8 mouse cellular contexts compared by ENCODE assay signal in the genomic region with DNA sequence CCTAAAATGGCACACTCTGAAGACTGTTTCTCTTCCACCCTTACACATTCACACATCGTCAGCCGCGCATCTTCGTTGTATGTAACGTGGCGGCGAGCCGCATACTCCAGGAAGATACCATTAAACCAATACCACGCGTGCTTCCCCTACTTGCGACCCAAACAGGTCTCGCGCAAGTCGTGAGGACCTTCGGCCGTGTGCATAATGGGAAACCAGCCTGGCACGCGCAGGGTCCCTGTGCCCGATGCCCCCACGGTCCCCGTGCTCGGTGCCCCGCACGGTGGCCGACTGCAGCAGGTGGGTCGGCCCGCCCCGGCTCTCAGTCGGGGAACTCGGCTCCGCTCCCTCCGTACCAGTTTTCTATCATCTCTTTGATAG. TPM values are rescaled to one million over a fixed set of nuclear protein-coding genes. Genes with fewer than 3 reads are reported as not detected.
A peak's percentile ranks its signal among the peaks of the same experiment; 100 is the strongest.
DNase-seq lines count a peak whose midpoint lies in the region; ATAC-seq and TF ChIP-seq lines count a peak whose summit lies in the region.

No protein-coding gene starts in this region.

- no peak for TF ChIP-seq CTCF in lung, adult 2 months (IDR thresholded peaks at IDR 0.05; ENCODE audit: insufficient read depth, low read length)

- no peak for DNase-seq in lung, adult 2 months
- DNase-seq in lung, postnatal 4 days: no peak
- DNase-seq in c-Kit-positive CD71-negative TER-119-negative erythroid progenitor cells, embryonic 14.5 days (ENCODE audit: low read depth): peak; percentile 38
- DNase-seq in hindbrain, embryonic 14.5 days (ENCODE audit: low spot score): peak; percentile 70
- no peak for DNase-seq in cerebellum, adult 9-11 months
- DNase-seq in left cerebral cortex, adult 18-20 months (ENCODE audit: low spot score in 2 of 2): no peak
- DNase-seq in spleen, postnatal 4 days (ENCODE audit: low spot score in 2 of 2): no peak

- peak overlapping the region; percentile 59 for H3K4me2 ChIP-seq in hindbrain, embryonic 14.5 days (replicated peaks)
- peak overlapping the region; percentile 68 for H3K4me2 ChIP-seq in midbrain, embryonic 13.5 days (replicated peaks)

- TF ChIP-seq POLR2A in lung, adult 2 months (IDR thresholded peaks at IDR 0.05; ENCODE audit: borderline replicate concordance, extremely low read depth, low read depth, low read length): no peak

- ATAC-seq in hindbrain, embryonic 14.5 days (ENCODE audit: low FRiP score): peak; percentile 79
- ATAC-seq in midbrain, embryonic 13.5 days: peak; percentile 86

- no peaks in the 10 kb centered on the region for H3K27me3 ChIP-seq in hindbrain, embryonic 14.5 days (ENCODE audit: control insufficient read depth, insufficient read depth, low read length)
- no peaks in the 10 kb centered on the region for H3K27me3 ChIP-seq in midbrain, embryonic 13.5 days

- peak overlapping the region; percentile 61 for H3K9ac ChIP-seq in hindbrain, embryonic 14.5 days
- H3K9ac ChIP-seq in midbrain, embryonic 13.5 days (replicated peaks): peak overlapping the region; percentile 81

- peak overlapping the region; percentile 91 for H3K27ac ChIP-seq in hindbrain, embryonic 14.5 days
- H3K27ac ChIP-seq in midbrain, embryonic 13.5 days: peak overlapping the region; percentile 88

- H3K4me3 ChIP-seq in lung, adult 2 months (replicated peaks; ENCODE audit: extremely low read depth, low read depth, low read length): peak overlapping the region; percentile 89
- H3K4me3 ChIP-seq in hindbrain, embryonic 14.5 days (replicated peaks; ENCODE audit: low read length): peak overlapping the region; percentile 83
- H3K4me3 ChIP-seq in midbrain, embryonic 13.5 days (replicated peaks): peak overlapping the region; percentile 80

- H3K9me3 ChIP-seq in hindbrain, embryonic 14.5 days (ENCODE audit: control insufficient read depth, low read length): no peaks in the 10 kb centered on the region
- no peaks in the 10 kb centered on the region for H3K9me3 ChIP-seq in midbrain, embryonic 13.5 days

- peaks cover 26% of the 10 kb centered on the region for H3K36me3 ChIP-seq in hindbrain, embryonic 14.5 days (replicated peaks; ENCODE audit: control insufficient read depth, insufficient read depth)
- H3K36me3 ChIP-seq in midbrain, embryonic 13.5 days: peaks cover 24% of the 10 kb centered on the region

- WGBS in lung, adult 2 months: under 1% methylated on average over 32 of the region's 32 CpGs
- 0% methylated on average over 32 of the region's 32 CpGs for WGBS in hindbrain, embryonic 14.5 days
- WGBS in midbrain, embryonic 13.5 days: 0% methylated on average over 30 of the region's 32 CpGs

- H3K4me1 ChIP-seq in lung, adult 2 months (ENCODE audit: control insufficient read depth, insufficient read depth, low read length): peaks cover 15% of the 10 kb centered on the region
- peaks cover 42% of the 10 kb centered on the region for H3K4me1 ChIP-seq in hindbrain, embryonic 14.5 days (replicated peaks; ENCODE audit: control insufficient read depth, insufficient read depth, low read length)
- peaks cover 49% of the 10 kb centered on the region for H3K4me1 ChIP-seq in midbrain, embryonic 13.5 days (replicated peaks)

RNA-seq across cellular contexts. Expression of gene Mlh1, which starts 0.5 kb away (rescaled TPM):
- 9.0 and 10.8 TPM in 2 replicates for polyA plus RNA-seq in lung, adult 2 months (2012; rRNA removed)
- polyA plus RNA-seq in hindbrain, embryonic 14.5 days (2014; fragmentation: Nextera tagmentation; extraction: Ambion mirVana): 27.0 and 27.4 TPM in 2 replicates
- polyA plus RNA-seq in midbrain, embryonic 13.5 days (2015; fragmentation: Nextera tagmentation; extraction: Ambion mirVana): 33.2 and 36.2 TPM in 2 replicates
- total RNA-seq in left cerebral cortex, adult 18-20 months (2021): 10 to 100 TPM; 17.1 to 17.3 TPM

RNA-seq across cellular contexts. Expression of gene Epm2aip1, which starts 0.7 kb away (rescaled TPM):
- polyA plus RNA-seq in lung, adult 2 months (2012; rRNA removed): 7.3 and 10.1 TPM in 2 replicates
- 81.3 and 98.0 TPM in 2 replicates for polyA plus RNA-seq in hindbrain, embryonic 14.5 days (2014; fragmentation: Nextera tagmentation; extraction: Ambion mirVana)
- 47.9 and 48.9 TPM in 2 replicates for polyA plus RNA-seq in midbrain, embryonic 13.5 days (2015; fragmentation: Nextera tagmentation; extraction: Ambion mirVana)
- 10 to 100 TPM; 87.2 to 87.9 TPM for total RNA-seq in left cerebral cortex, adult 18-20 months (2021)

RNA-seq across cellular contexts. Expression of gene Trank1, which starts 40.5 kb away (rescaled TPM):
- 0.05 and 0.20 TPM in 2 replicates for polyA plus RNA-seq in lung, adult 2 months (2012; rRNA removed)
- 12.6 and 15.6 TPM in 2 replicates for polyA plus RNA-seq in hindbrain, embryonic 14.5 days (2014; fragmentation: Nextera tagmentation; extraction: Ambion mirVana)
- polyA plus RNA-seq in midbrain, embryonic 13.5 days (2015; fragmentation: Nextera tagmentation; extraction: Ambion mirVana): 6.1 and 7.2 TPM in 2 replicates
- total RNA-seq in left cerebral cortex, adult 18-20 months (2021): 100 to 1,000 TPM; 277 to 278 TPM

Comparison
In these comparisons a context has a peak if more than half of its experiments do, and no peak if none do; other contexts are left out.
1. DNase-seq: peak in c-Kit-positive CD71-negative TER-119-negative erythroid progenitor cells, embryonic 14.5 days (single experiment) and hindbrain, embryonic 14.5 days (single experiment); none in lung, adult 2 months (single experiment), lung, postnatal 4 days (0 of 2), cerebellum, adult 9-11 months (single experiment), left cerebral cortex, adult 18-20 months (0 of 2) and spleen, postnatal 4 days (0 of 2).
2. Peak in every context shown above with its lines, with median percentiles within 50 percentile points of each other: H3K4me3 ChIP-seq.